Mouse (Mus musculus) liver, adult 2 months (tissue): ENCODE results near the gene AI837181.

Experiments used
- CTCF ChIP-seq: fragments of 200-500 bp; IDR thresholded peaks from 2 replicates; pipeline ENCODE4 v1.5.1; 2011; ENCODE audit warnings: low read depth, low read length, control low read depth
- POLR2A ChIP-seq: fragments of 200-500 bp; IDR thresholded peaks from 2 replicates; pipeline ENCODE4 v1.6.1; 2011; ENCODE audit warnings: low read length, control low read depth; ENCODE audit not compliant: insufficient read depth; ENCODE audit errors: extremely low read depth

- TF ChIP-seq CTCF (no peak), POLR2A (no peak)
These were observed 19.0 kb upstream of the AI837181 start for GRCm38 (mm10) chr19:5405924-5406323.
